Mouse (Mus musculus): Measurements from ENCODE around the gene Lcor. TPM values are rescaled to one million over a fixed set of nuclear protein-coding genes. Genes with fewer than 3 reads are reported as not detected.
A peak's percentile ranks its signal among the peaks of the same experiment; 100 is the strongest.

Gene Lcor
- polyA plus RNA-seq, 1 experiment = 2.7 TPM

- Histone ChIP-seq H3K4me1 (ENCODE audit: control insufficient read depth, insufficient read depth, low read length) (peaks cover 7% of the 10 kb centered on the region; the same call in 1 of the 2 replicates), H3K27ac (ENCODE audit: insufficient read depth, low read depth, low read length) (no peak overlapping the region), H3K36me3 (ENCODE audit: control insufficient read depth, insufficient read depth, low read length) (peaks cover 9% of the 10 kb centered on the region), H3K27me3 (replicated peaks; ENCODE audit: control insufficient read depth, insufficient read depth, low read length) (no peaks in the 10 kb centered on the region), H3K4me3 (ENCODE audit: insufficient read depth, low read depth, low read length) (no peak overlapping the region)
- 74% methylated on average over 9 of the region's 9 CpGs for WGBS
- TF ChIP-seq CTCF (conservative IDR thresholded peaks at IDR 0.05; ENCODE audit: insufficient read depth, insufficient read length, low read depth, low read length) = no peak
- no peak for TF ChIP-seq POLR2A (IDR thresholded peaks at IDR 0.05; ENCODE audit: low read depth, low read length)
- DNase-seq = no peak
Measured at GRCm38 (mm10) chr19:41558891-41559486, 76.6 kb downstream of the Lcor start.

GRCm38 (mm10) chr19:41560856-41561255, 78.4 kb downstream of the Lcor start:
- Histone ChIP-seq H3K4me1 (ENCODE audit: control insufficient read depth, insufficient read depth, low read length) (peaks cover 7% of the 10 kb centered on the region; the same call in 1 of the 2 replicates), H3K27me3 (replicated peaks; ENCODE audit: control insufficient read depth, insufficient read depth, low read length) (no peaks in the 10 kb centered on the region), H3K36me3 (ENCODE audit: control insufficient read depth, insufficient read depth, low read length) (peaks cover 5% of the 10 kb centered on the region), H3K27ac (ENCODE audit: insufficient read depth, low read depth, low read length) (no peak overlapping the region), H3K4me3 (ENCODE audit: insufficient read depth, low read depth, low read length) (no peak overlapping the region)
- DNase-seq = peak; percentile 48
- TF ChIP-seq POLR2A (IDR thresholded peaks at IDR 0.05; ENCODE audit: low read depth, low read length) (no peak), CTCF (conservative IDR thresholded peaks at IDR 0.05; ENCODE audit: insufficient read depth, insufficient read length, low read depth, low read length) (no peak)
- 65% methylated on average over 3 of the region's 3 CpGs for WGBS

- WGBS = 52% methylated on average over 2 of the region's 2 CpGs
- Histone ChIP-seq H3K27me3 (replicated peaks; ENCODE audit: control insufficient read depth, insufficient read depth, low read length) (no peaks in the 10 kb centered on the region), H3K27ac (ENCODE audit: insufficient read depth, low read depth, low read length) (no peak overlapping the region), H3K4me3 (ENCODE audit: insufficient read depth, low read depth, low read length) (no peak overlapping the region), H3K4me1 (ENCODE audit: control insufficient read depth, insufficient read depth, low read length) (no peaks in the 10 kb centered on the region), H3K36me3 (ENCODE audit: control insufficient read depth, insufficient read depth, low read length) (no peaks in the 10 kb centered on the region)
- DNase-seq = no peak
- TF ChIP-seq CTCF (conservative IDR thresholded peaks at IDR 0.05; ENCODE audit: insufficient read depth, insufficient read length, low read depth, low read length) = no peak
- TF ChIP-seq POLR2A (IDR thresholded peaks at IDR 0.05; ENCODE audit: low read depth, low read length) = no peak
Measured at GRCm38 (mm10) chr19:41568791-41569190, 86.4 kb downstream of the Lcor start.

- no peak overlapping the region for H3K27ac ChIP-seq (ENCODE audit: insufficient read depth, low read depth, low read length)
- no peak for DNase-seq
- no peaks in the 10 kb centered on the region for H3K27me3 ChIP-seq (replicated peaks; ENCODE audit: control insufficient read depth, insufficient read depth, low read length)
- H3K4me1 ChIP-seq (ENCODE audit: control insufficient read depth, insufficient read depth, low read length) = peaks cover 2% of the 10 kb centered on the region; the same call in 1 of the 2 replicates
- TF ChIP-seq POLR2A (IDR thresholded peaks at IDR 0.05; ENCODE audit: low read depth, low read length) = no peak
- no peak for TF ChIP-seq CTCF (conservative IDR thresholded peaks at IDR 0.05; ENCODE audit: insufficient read depth, insufficient read length, low read depth, low read length)
- no peaks in the 10 kb centered on the region for H3K36me3 ChIP-seq (ENCODE audit: control insufficient read depth, insufficient read depth, low read length)
- whole genome bisulfite sequencing = 89% methylated on average over 2 of the region's 2 CpGs
- H3K4me3 ChIP-seq (ENCODE audit: insufficient read depth, low read depth, low read length) = no peak overlapping the region
Measured at GRCm38 (mm10) chr19:41573700-41574099, 91.3 kb downstream of the Lcor start.

- peak; percentile 17 for DNase-seq
- TF ChIP-seq CTCF (conservative IDR thresholded peaks at IDR 0.05; ENCODE audit: insufficient read depth, insufficient read length, low read depth, low read length) (no peak), POLR2A (IDR thresholded peaks at IDR 0.05; ENCODE audit: low read depth, low read length) (no peak)
- no peak overlapping the region for H3K27ac ChIP-seq (ENCODE audit: insufficient read depth, low read depth, low read length)
- no peaks in the 10 kb centered on the region for H3K27me3 ChIP-seq (replicated peaks; ENCODE audit: control insufficient read depth, insufficient read depth, low read length)
- H3K4me1 ChIP-seq (ENCODE audit: control insufficient read depth, insufficient read depth, low read length) = peaks cover 8% of the 10 kb centered on the region; the same call in 1 of the 2 replicates
- H3K36me3 ChIP-seq (ENCODE audit: control insufficient read depth, insufficient read depth, low read length) = no peaks in the 10 kb centered on the region
- no peak overlapping the region for H3K4me3 ChIP-seq (ENCODE audit: insufficient read depth, low read depth, low read length)
Measured at GRCm38 (mm10) chr19:41577576-41577975, 95.1 kb downstream of the Lcor start.

- Histone ChIP-seq H3K4me1 (ENCODE audit: control insufficient read depth, insufficient read depth, low read length) (peaks cover 8% of the 10 kb centered on the region; the same call in 1 of the 2 replicates), H3K27me3 (replicated peaks; ENCODE audit: control insufficient read depth, insufficient read depth, low read length) (no peaks in the 10 kb centered on the region), H3K4me3 (ENCODE audit: insufficient read depth, low read depth, low read length) (no peak overlapping the region), H3K36me3 (ENCODE audit: control insufficient read depth, insufficient read depth, low read length) (no peaks in the 10 kb centered on the region), H3K27ac (ENCODE audit: insufficient read depth, low read depth, low read length) (no peak overlapping the region)
- peak; percentile 72 for DNase-seq
- TF ChIP-seq POLR2A (IDR thresholded peaks at IDR 0.05; ENCODE audit: low read depth, low read length) (no peak), CTCF (conservative IDR thresholded peaks at IDR 0.05; ENCODE audit: insufficient read depth, insufficient read length, low read depth, low read length) (peak; percentile 44)
- 60% methylated on average over 4 of the region's 4 CpGs for WGBS
Measured at GRCm38 (mm10) chr19:41579311-41579920, 97.0 kb downstream of the Lcor start.

- H3K4me1 ChIP-seq (ENCODE audit: control insufficient read depth, insufficient read depth, low read length) = peaks cover 8% of the 10 kb centered on the region; the same call in 1 of the 2 replicates
- no peaks in the 10 kb centered on the region for H3K27me3 ChIP-seq (replicated peaks; ENCODE audit: control insufficient read depth, insufficient read depth, low read length)
- H3K4me3 ChIP-seq (ENCODE audit: insufficient read depth, low read depth, low read length) = no peak within 1 kb of the TSS
- no peak for DNase-seq
- no peaks in the 10 kb centered on the region for H3K36me3 ChIP-seq (ENCODE audit: control insufficient read depth, insufficient read depth, low read length)
- WGBS = 81% methylated on average over 23 of the region's 23 CpGs
- TF ChIP-seq POLR2A (IDR thresholded peaks at IDR 0.05; ENCODE audit: low read depth, low read length) (no peak), CTCF (conservative IDR thresholded peaks at IDR 0.05; ENCODE audit: insufficient read depth, insufficient read length, low read depth, low read length) (no peak)
- H3K27ac ChIP-seq (ENCODE audit: insufficient read depth, low read depth, low read length) = no peak within 1 kb of the TSS
Measured at GRCm38 (mm10) chr19:41581706-41582420, 99.4 kb downstream of the Lcor start, which contains the start of gene Gm340. Gm340 (plus strand) TSS chr19:41582370.
